Mouse (Mus musculus) monocyte, adult 2 months (primary cell): ENCODE measurements around the gene Ncaph2.

Experiments used
- DNase-seq, 2 experiments: peaks; one replicate each; pipeline ENCODE4 v3.0.0; 2022; ENCODE audit warnings: low spot score in 2 of 2, low read depth in 1 of 2

The Ncaph2 gene

GRCm38 (mm10) chr15:89355241-89356187 lies at the start of gene Ncaph2, which contains the start of gene Lmf2:
TSS of gene Ncaph2 (plus strand) at chr15:89355719.
TSS of gene Lmf2 (minus strand) at chr15:89355659.
- DNase-seq: peak; percentile 88 to 94

GRCm38 (mm10) chr15:89305966-89306365 lies 49.6 kb upstream of the Ncaph2 start:
- no peak for DNase-seq

- DNase-seq: no peak
These were observed 48.1 kb upstream of the Ncaph2 start for GRCm38 (mm10) chr15:89307461-89307860.

- no peak for DNase-seq
These were observed 46.9 kb upstream of the Ncaph2 start for GRCm38 (mm10) chr15:89308406-89309139.

- no peak for DNase-seq
These were observed 45.5 kb upstream of the Ncaph2 start for GRCm38 (mm10) chr15:89309962-89310498.

- no peak for DNase-seq
These were observed 42.2 kb upstream of the Ncaph2 start for GRCm38 (mm10) chr15:89313359-89313758.

GRCm38 (mm10) chr15:89314107-89314506 lies 41.4 kb upstream of the Ncaph2 start:
- DNase-seq: no peak

- no peak for DNase-seq
These were observed 40.9 kb upstream of the Ncaph2 start for GRCm38 (mm10) chr15:89314511-89315189.

GRCm38 (mm10) chr15:89315190-89315731 lies 40.3 kb upstream of the Ncaph2 start, which contains the start of gene Sbf1:
TSS of gene Sbf1 (minus strand) at chr15:89315311.
- peak; percentile 95 to 96 for DNase-seq

GRCm38 (mm10) chr15:89316146-89316545 lies 39.4 kb upstream of the Ncaph2 start:
- DNase-seq: no peak

- no peak for DNase-seq
These were observed 34.3 kb upstream of the Ncaph2 start for GRCm38 (mm10) chr15:89321264-89321663.

- no peak for DNase-seq
These were observed 32.6 kb upstream of the Ncaph2 start, which contains the start of gene Adm2 for GRCm38 (mm10) chr15:89322670-89323522. TSS of gene Adm2 (plus strand) at chr15:89322720.

GRCm38 (mm10) chr15:89323656-89324055 lies 31.9 kb upstream of the Ncaph2 start:
- no peak for DNase-seq

GRCm38 (mm10) chr15:89326441-89326840 lies 29.1 kb upstream of the Ncaph2 start:
- DNase-seq: no peak

- no peak for DNase-seq
These were observed 21.2 kb upstream of the Ncaph2 start, which contains the start of gene Miox for GRCm38 (mm10) chr15:89334271-89334670. TSS of gene Miox (plus strand) at chr15:89334398.

GRCm38 (mm10) chr15:89334774-89335537 lies 20.6 kb upstream of the Ncaph2 start:
- DNase-seq: no peak

GRCm38 (mm10) chr15:89336422-89336821 lies 19.1 kb upstream of the Ncaph2 start:
- no peak for DNase-seq

- DNase-seq: no peak
These were observed 15.8 kb upstream of the Ncaph2 start for GRCm38 (mm10) chr15:89339696-89340095.

GRCm38 (mm10) chr15:89340136-89340535 lies 15.4 kb upstream of the Ncaph2 start:
- DNase-seq: no peak
